Mouse (Mus musculus) hindbrain, embryonic 11.5 days (tissue): ENCODE measurements at regions not wholly inside any gene's neighbourhood (a gene's known extent, or its start where the extent isn't known, plus 50 kb on each side); places are given as distances from the start of the nearest gene placed in this dataset.

Experiments used
- ATAC-seq: fragments of 200-750 bp; cut with Nextera tagmentation; 2 replicates; pipeline ENCODE4 v1.8.0; 2017; ENCODE audit warnings: mild to moderate bottlenecking, moderate TSS enrichment, moderate library complexity; ENCODE audit not compliant: low FRiP score
- DNase-seq: peaks from one replicate; pipeline ENCODE4 v3.0.0-alpha.2; 2015; ENCODE audit warnings: low spot score
- H3K27ac ChIP-seq: fragments of 300-500 bp; sonication (generic); 2 replicates; pipeline ENCODE4 v1.5.1; 2014; ENCODE audit warnings: mild to moderate bottlenecking, low read depth, low read length
- H3K27me3 ChIP-seq: fragments of 300-500 bp; sonication (generic); 2 replicates; pipeline ENCODE4 v1.6.1; 2014; ENCODE audit warnings: mild to moderate bottlenecking, low read length, moderate library complexity, mixed read lengths; ENCODE audit not compliant: control insufficient read depth, insufficient read depth
- H3K36me3 ChIP-seq: fragments of 300-500 bp; sonication (generic); 2 replicates; pipeline ENCODE4 v1.6.1; 2014; ENCODE audit warnings: mild to moderate bottlenecking, low read length, moderate library complexity, mixed read lengths; ENCODE audit not compliant: control insufficient read depth, insufficient read depth
- H3K4me1 ChIP-seq: fragments of 300-500 bp; sonication (generic); replicated peaks from 2 replicates; pipeline ENCODE4 v1.6.1; 2014; ENCODE audit warnings: low read length, mixed read lengths; ENCODE audit not compliant: control insufficient read depth, insufficient read depth
- H3K4me2 ChIP-seq: fragments of 300-500 bp; sonication (generic); replicated peaks from 2 replicates; pipeline ENCODE4 v1.6.1; 2014; ENCODE audit warnings: mild to moderate bottlenecking, low read depth, low read length
- H3K4me3 ChIP-seq: fragments of 300-500 bp; sonication (generic); 2 replicates; pipeline ENCODE4 v1.5.1; 2014; ENCODE audit warnings: low read depth, low read length
- H3K9ac ChIP-seq: fragments of 300-500 bp; sonication (generic); 2 replicates; pipeline ENCODE4 v1.6.1; 2014; ENCODE audit warnings: low read depth, low read length
- H3K9me3 ChIP-seq: fragments of 300-500 bp; sonication (generic); 2 replicates; pipeline ENCODE4 v1.6.1; 2016; ENCODE audit warnings: low read length; ENCODE audit not compliant: control insufficient read depth
- WGBS: fragments of 180-500 bp; shearing (Covaris S2); extraction: QIAGEN DNeasy Blood & Tissue Kit; methylation state at CpG from one replicate; pipeline ENCODE4 v1.1.7; 2014; 5-methylcytosine and 5-hydroxymethylcytosine counted together

- no peak overlapping the region for H3K4me3 ChIP-seq
- no peak for ATAC-seq
- H3K9ac ChIP-seq: no peak overlapping the region
- 72% methylated on average over 2 of the region's 2 CpGs for WGBS
- no peaks in the 10 kb centered on the region for H3K4me1 ChIP-seq
- H3K9me3 ChIP-seq: no peaks in the 10 kb centered on the region
- H3K27me3 ChIP-seq: no peaks in the 10 kb centered on the region
- no peak for DNase-seq
- H3K27ac ChIP-seq: no peak overlapping the region
- H3K36me3 ChIP-seq: no peaks in the 10 kb centered on the region
- H3K4me2 ChIP-seq: no peak overlapping the region
Observed at GRCm38 (mm10) chr15:24993325-24993673, 420.3 kb downstream of the Basp1 start.

- Histone ChIP-seq H3K9ac (no peak overlapping the region), H3K36me3 (no peaks in the 10 kb centered on the region), H3K9me3 (no peaks in the 10 kb centered on the region), H3K4me3 (no peak overlapping the region), H3K4me1 (no peaks in the 10 kb centered on the region), H3K27me3 (no peaks in the 10 kb centered on the region), H3K4me2 (no peak overlapping the region), H3K27ac (no peak overlapping the region)
- 87% methylated on average over 14 of the region's 14 CpGs for WGBS
- DNase-seq (peak; percentile 25), ATAC-seq (0 out of 2 replicates have a peak, but pooled peaks have one; percentile 38)
Observed at GRCm38 (mm10) chr15:24992665-24993324, 420.8 kb downstream of the Basp1 start.

- no peak overlapping the region for H3K9ac ChIP-seq
- H3K27me3 ChIP-seq: no peaks in the 10 kb centered on the region
- H3K36me3 ChIP-seq: no peaks in the 10 kb centered on the region
- H3K4me2 ChIP-seq: no peak overlapping the region
- H3K9me3 ChIP-seq: no peaks in the 10 kb centered on the region
- H3K4me1 ChIP-seq: no peaks in the 10 kb centered on the region
- ATAC-seq: no peak
- H3K27ac ChIP-seq: no peak overlapping the region
- H3K4me3 ChIP-seq: no peak overlapping the region
- no peak for DNase-seq
- WGBS: 84% methylated on average over 5 of the region's 5 CpGs
Observed at GRCm38 (mm10) chr15:24990082-24990786, 423.3 kb downstream of the Basp1 start.

- Histone ChIP-seq H3K4me1 (no peaks in the 10 kb centered on the region), H3K4me3 (no peak overlapping the region), H3K36me3 (no peaks in the 10 kb centered on the region), H3K27me3 (no peaks in the 10 kb centered on the region), H3K4me2 (no peak overlapping the region), H3K9me3 (no peaks in the 10 kb centered on the region), H3K27ac (no peak overlapping the region), H3K9ac (no peak overlapping the region)
- ATAC-seq: no peak
- 28% methylated on average over 4 of the region's 4 CpGs for WGBS
- peak; percentile 14 for DNase-seq
Observed at GRCm38 (mm10) chr15:24980841-24981240, 432.7 kb downstream of the Basp1 start.

GRCm38 (mm10) chr15:24972020-24972419 is 441.5 kb downstream of the Basp1 start:
- peak; percentile 34 for DNase-seq
- Histone ChIP-seq H3K4me2 (no peak overlapping the region), H3K9me3 (no peaks in the 10 kb centered on the region), H3K4me1 (no peaks in the 10 kb centered on the region), H3K9ac (no peak overlapping the region), H3K4me3 (no peak overlapping the region), H3K27ac (no peak overlapping the region), H3K27me3 (no peaks in the 10 kb centered on the region), H3K36me3 (no peaks in the 10 kb centered on the region)
- peak; percentile 64; the same call in 1 of the 2 replicates for ATAC-seq
- WGBS: 18% methylated on average over 5 of the region's 5 CpGs

- no peaks in the 10 kb centered on the region for H3K36me3 ChIP-seq
- no peaks in the 10 kb centered on the region for H3K27me3 ChIP-seq
- ATAC-seq: peak; percentile 60; the same call in 1 of the 2 replicates
- H3K9me3 ChIP-seq: no peaks in the 10 kb centered on the region
- no peak overlapping the region for H3K4me3 ChIP-seq
- 38% methylated on average over 2 of the region's 2 CpGs for WGBS
- H3K4me2 ChIP-seq: no peak overlapping the region
- no peak overlapping the region for H3K9ac ChIP-seq
- no peak overlapping the region for H3K27ac ChIP-seq
- H3K4me1 ChIP-seq: no peaks in the 10 kb centered on the region
- DNase-seq: peak; percentile 26
Observed at GRCm38 (mm10) chr15:24969391-24969812, 444.2 kb downstream of the Basp1 start.

GRCm38 (mm10) chr15:24968636-24969317 is 444.8 kb downstream of the Basp1 start:
- Histone ChIP-seq H3K4me3 (no peak overlapping the region), H3K9ac (no peak overlapping the region), H3K4me2 (no peak overlapping the region), H3K27me3 (no peaks in the 10 kb centered on the region), H3K9me3 (no peaks in the 10 kb centered on the region), H3K27ac (no peak overlapping the region), H3K4me1 (no peaks in the 10 kb centered on the region), H3K36me3 (no peaks in the 10 kb centered on the region)
- DNase-seq (no peak), ATAC-seq (no peak)
- WGBS: 85% methylated on average over 7 of the region's 7 CpGs

- no peak overlapping the region for H3K4me3 ChIP-seq
- no peak overlapping the region for H3K4me2 ChIP-seq
- H3K27ac ChIP-seq: no peak overlapping the region
- H3K9ac ChIP-seq: no peak overlapping the region
- ATAC-seq: no peak
- no peak for DNase-seq
- no peaks in the 10 kb centered on the region for H3K27me3 ChIP-seq
- no peaks in the 10 kb centered on the region for H3K4me1 ChIP-seq
- WGBS: 78% methylated on average over 2 of the region's 2 CpGs
- no peaks in the 10 kb centered on the region for H3K9me3 ChIP-seq
- H3K36me3 ChIP-seq: no peaks in the 10 kb centered on the region
Observed at GRCm38 (mm10) chr15:24929742-24930141, 483.8 kb downstream of the Basp1 start.
